Mouse (Mus musculus): ENCODE results near the gene Neurog3. TPM values are rescaled to one million over a fixed set of nuclear protein-coding genes. Genes with fewer than 3 reads are reported as not detected.

Neurog3 gene
- polyA plus RNA-seq, 1 experiment from 2014 or later, result not detected

DNA sequence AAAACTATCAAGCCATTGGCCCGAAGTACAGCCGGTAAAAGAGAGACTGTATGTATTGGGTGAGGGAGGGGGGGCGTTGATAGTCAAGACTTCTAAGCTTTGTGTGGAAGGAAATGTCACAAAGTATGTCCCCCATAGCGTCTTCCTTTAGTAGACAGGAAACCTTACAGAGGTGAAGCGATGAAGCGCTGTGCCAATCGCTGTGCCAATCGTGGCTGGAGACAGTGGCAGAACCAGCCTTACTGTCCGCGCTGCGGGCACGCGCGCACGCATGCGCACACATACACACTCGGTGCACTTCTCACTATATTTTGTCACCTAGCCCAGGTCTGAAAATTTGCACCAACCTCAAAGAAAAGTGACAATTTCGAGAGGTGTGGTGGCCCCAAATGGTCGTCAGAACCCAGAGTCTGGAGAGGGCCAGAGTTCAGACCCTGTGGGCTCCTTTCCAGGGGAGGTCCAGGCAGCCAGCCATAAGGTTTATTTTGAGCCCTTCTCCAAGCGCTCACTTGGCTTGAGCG, 5.1 kb upstream of the Neurog3 start:
- DNase-seq (ENCODE audit: low spot score) (no peak), ATAC-seq (ENCODE audit: low read depth) (no peak)
- H3K9me3 ChIP-seq (ENCODE audit: control insufficient read depth, low read length), result 0 out of 2 replicates have a peak, but pooled peaks cover 4% of the 10 kb centered on the region
- 37% methylated on average over 21 of the region's 21 CpGs for WGBS
- no peaks in the 10 kb centered on the region for H3K36me3 ChIP-seq (ENCODE audit: control insufficient read depth, insufficient read depth, low read length)
- no peaks in the 10 kb centered on the region for H3K4me1 ChIP-seq (ENCODE audit: control insufficient read depth, insufficient read depth, low read length)
- no peak overlapping the region for H3K9ac ChIP-seq (ENCODE audit: low read depth, low read length)
- H3K27ac ChIP-seq (replicated peaks; ENCODE audit: low read depth, low read length), result no peak overlapping the region
- H3K4me3 ChIP-seq (ENCODE audit: low read depth, low read length), result no peak overlapping the region
- no peak overlapping the region for H3K4me2 ChIP-seq (ENCODE audit: low read depth, low read length)
- peaks cover 65% of the 10 kb centered on the region for H3K27me3 ChIP-seq (replicated peaks; ENCODE audit: control insufficient read depth, insufficient read depth, low read length)

DNA sequence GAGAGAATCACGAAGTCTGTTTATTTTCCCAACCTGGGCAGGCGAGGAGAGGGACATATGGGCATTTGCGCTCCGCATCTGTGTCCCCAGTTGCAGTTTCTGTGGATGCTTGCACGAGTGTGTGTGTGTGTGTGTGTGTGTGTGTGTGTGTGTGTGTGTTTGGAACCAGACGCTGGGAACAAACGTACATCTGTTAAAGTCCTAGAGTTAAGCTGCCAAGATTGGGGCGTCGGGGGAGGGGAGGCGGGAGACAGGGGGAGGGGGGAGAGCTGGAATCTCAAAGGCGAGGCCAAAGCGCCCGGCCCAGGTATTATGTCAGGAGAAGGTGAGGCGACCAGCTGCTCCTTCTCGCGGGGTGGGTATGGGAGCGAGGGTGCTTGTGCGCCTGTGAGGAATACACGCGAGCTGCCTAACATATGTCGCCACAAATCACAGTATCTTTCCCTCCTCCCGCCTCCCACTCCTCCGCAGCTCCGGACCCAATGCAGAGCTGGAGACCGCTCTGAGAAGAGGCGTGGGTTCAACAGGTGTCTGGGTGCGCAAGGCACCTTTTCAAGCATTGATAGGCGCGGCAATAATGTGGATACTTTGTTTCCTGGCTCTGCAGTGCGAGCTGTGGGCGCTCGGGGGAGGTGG, 4.5 kb upstream of the Neurog3 start:
- Histone ChIP-seq H3K4me1 (ENCODE audit: control insufficient read depth, insufficient read depth, low read length) (no peaks in the 10 kb centered on the region), H3K27me3 (replicated peaks; ENCODE audit: control insufficient read depth, insufficient read depth, low read length) (peaks cover 71% of the 10 kb centered on the region), H3K9me3 (ENCODE audit: control insufficient read depth, low read length) (0 out of 2 replicates have a peak, but pooled peaks cover 4% of the 10 kb centered on the region), H3K27ac (replicated peaks; ENCODE audit: low read depth, low read length) (no peak overlapping the region), H3K36me3 (ENCODE audit: control insufficient read depth, insufficient read depth, low read length) (no peaks in the 10 kb centered on the region), H3K9ac (ENCODE audit: low read depth, low read length) (no peak overlapping the region), H3K4me3 (ENCODE audit: low read depth, low read length) (no peak overlapping the region), H3K4me2 (ENCODE audit: low read depth, low read length) (no peak overlapping the region)
- 3% methylated on average over 26 of the region's 32 CpGs for WGBS
- DNase-seq (ENCODE audit: low spot score) (no peak), ATAC-seq (ENCODE audit: low read depth) (no peak)

GRCm38 (mm10) chr10:62135696-62136470, 3.0 kb downstream of the Neurog3 start:
- Histone ChIP-seq H3K4me3 (ENCODE audit: low read depth, low read length) (no peak overlapping the region), H3K9ac (ENCODE audit: low read depth, low read length) (no peak overlapping the region), H3K4me1 (ENCODE audit: control insufficient read depth, insufficient read depth, low read length) (no peaks in the 10 kb centered on the region), H3K27me3 (replicated peaks; ENCODE audit: control insufficient read depth, insufficient read depth, low read length) (peaks cover 75% of the 10 kb centered on the region), H3K36me3 (ENCODE audit: control insufficient read depth, insufficient read depth, low read length) (no peaks in the 10 kb centered on the region), H3K9me3 (ENCODE audit: control insufficient read depth, low read length) (no peaks in the 10 kb centered on the region), H3K4me2 (ENCODE audit: low read depth, low read length) (no peak overlapping the region), H3K27ac (replicated peaks; ENCODE audit: low read depth, low read length) (no peak overlapping the region)
- DNase-seq (ENCODE audit: low spot score) (no peak), ATAC-seq (ENCODE audit: low read depth) (no peak)
- WGBS, result 3% methylated on average over 7 of the region's 8 CpGs

GRCm38 (mm10) chr10:62137150-62137549, 4.3 kb downstream of the Neurog3 start:
- ATAC-seq (ENCODE audit: low read depth) (no peak), DNase-seq (ENCODE audit: low spot score) (no peak)
- H3K4me1 ChIP-seq (ENCODE audit: control insufficient read depth, insufficient read depth, low read length), result no peaks in the 10 kb centered on the region
- no peak overlapping the region for H3K4me3 ChIP-seq (ENCODE audit: low read depth, low read length)
- H3K36me3 ChIP-seq (ENCODE audit: control insufficient read depth, insufficient read depth, low read length), result no peaks in the 10 kb centered on the region
- WGBS, result 21% methylated on average over 4 of the region's 4 CpGs
- H3K9me3 ChIP-seq (ENCODE audit: control insufficient read depth, low read length), result no peaks in the 10 kb centered on the region
- H3K27me3 ChIP-seq (replicated peaks; ENCODE audit: control insufficient read depth, insufficient read depth, low read length), result peaks cover 63% of the 10 kb centered on the region
- H3K9ac ChIP-seq (ENCODE audit: low read depth, low read length), result no peak overlapping the region
- H3K27ac ChIP-seq (replicated peaks; ENCODE audit: low read depth, low read length), result no peak overlapping the region
- no peak overlapping the region for H3K4me2 ChIP-seq (ENCODE audit: low read depth, low read length)

DNA sequence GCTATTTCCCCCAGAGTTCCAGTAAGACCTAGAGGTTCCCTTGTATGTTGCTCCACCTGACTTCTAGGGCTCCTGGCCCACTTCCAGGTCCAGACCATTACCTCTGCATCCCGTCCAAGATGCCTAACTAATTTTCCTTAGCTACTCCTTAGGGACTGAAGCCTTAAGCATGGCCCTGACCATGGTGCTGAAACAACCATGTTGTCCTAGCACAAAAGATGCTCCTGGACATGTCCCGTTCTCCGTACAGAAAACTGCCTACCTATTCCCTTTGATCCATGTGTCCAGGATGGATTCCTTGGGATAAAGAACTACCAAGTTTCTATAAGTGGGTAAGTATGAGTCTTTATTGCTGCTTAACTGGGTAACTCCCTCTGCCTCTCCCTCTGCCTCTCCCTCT, 5.2 kb downstream of the Neurog3 start:
- Histone ChIP-seq H3K4me3 (ENCODE audit: low read depth, low read length) (no peak overlapping the region), H3K9me3 (ENCODE audit: control insufficient read depth, low read length) (no peaks in the 10 kb centered on the region), H3K27ac (replicated peaks; ENCODE audit: low read depth, low read length) (no peak overlapping the region), H3K9ac (ENCODE audit: low read depth, low read length) (no peak overlapping the region), H3K4me1 (ENCODE audit: control insufficient read depth, insufficient read depth, low read length) (no peaks in the 10 kb centered on the region), H3K4me2 (ENCODE audit: low read depth, low read length) (no peak overlapping the region), H3K36me3 (ENCODE audit: control insufficient read depth, insufficient read depth, low read length) (no peaks in the 10 kb centered on the region), H3K27me3 (replicated peaks; ENCODE audit: control insufficient read depth, insufficient read depth, low read length) (peaks cover 54% of the 10 kb centered on the region)
- DNase-seq (ENCODE audit: low spot score), result peak; percentile 70
- ATAC-seq (ENCODE audit: low read depth), result no peak
- 11% methylated on average over 3 of the region's 3 CpGs for WGBS

GRCm38 (mm10) chr10:62143820-62144219, 10.9 kb downstream of the Neurog3 start, which contains the start of gene Fam241b:
Gene Fam241b, minus strand, starts transcription at chr10:62143920.
- no peaks in the 10 kb centered on the region for H3K9me3 ChIP-seq (ENCODE audit: control insufficient read depth, low read length)
- no peaks in the 10 kb centered on the region; the same call in 1 of the 2 replicates for H3K27me3 ChIP-seq (replicated peaks; ENCODE audit: control insufficient read depth, insufficient read depth, low read length)
- H3K4me1 ChIP-seq (ENCODE audit: control insufficient read depth, insufficient read depth, low read length), result no peaks in the 10 kb centered on the region
- H3K27ac ChIP-seq (replicated peaks; ENCODE audit: low read depth, low read length), result no peak within 1 kb of the TSS
- H3K36me3 ChIP-seq (ENCODE audit: control insufficient read depth, insufficient read depth, low read length), result no peaks in the 10 kb centered on the region
- DNase-seq (ENCODE audit: low spot score) (no peak), ATAC-seq (ENCODE audit: low read depth) (no peak)
- no peak within 1 kb of the TSS for H3K4me2 ChIP-seq (ENCODE audit: low read depth, low read length)
- no peak within 1 kb of the TSS for H3K4me3 ChIP-seq (ENCODE audit: low read depth, low read length)
- 53% methylated on average over 8 of the region's 8 CpGs for WGBS
- H3K9ac ChIP-seq (ENCODE audit: low read depth, low read length), result no peak within 1 kb of the TSS

GRCm38 (mm10) chr10:62145957-62146356, 13.1 kb downstream of the Neurog3 start:
- H3K9ac ChIP-seq (ENCODE audit: low read depth, low read length), result no peak overlapping the region
- H3K4me3 ChIP-seq (ENCODE audit: low read depth, low read length), result no peak overlapping the region
- 69% methylated on average over 5 of the region's 5 CpGs for WGBS
- no peak for DNase-seq (ENCODE audit: low spot score)
- no peaks in the 10 kb centered on the region for H3K9me3 ChIP-seq (ENCODE audit: control insufficient read depth, low read length)
- no peaks in the 10 kb centered on the region for H3K27me3 ChIP-seq (replicated peaks; ENCODE audit: control insufficient read depth, insufficient read depth, low read length)
- no peaks in the 10 kb centered on the region for H3K4me1 ChIP-seq (ENCODE audit: control insufficient read depth, insufficient read depth, low read length)
- no peaks in the 10 kb centered on the region for H3K36me3 ChIP-seq (ENCODE audit: control insufficient read depth, insufficient read depth, low read length)
- ATAC-seq (ENCODE audit: low read depth), result no peak
- no peak overlapping the region for H3K4me2 ChIP-seq (ENCODE audit: low read depth, low read length)
- H3K27ac ChIP-seq (replicated peaks; ENCODE audit: low read depth, low read length), result no peak overlapping the region

DNA sequence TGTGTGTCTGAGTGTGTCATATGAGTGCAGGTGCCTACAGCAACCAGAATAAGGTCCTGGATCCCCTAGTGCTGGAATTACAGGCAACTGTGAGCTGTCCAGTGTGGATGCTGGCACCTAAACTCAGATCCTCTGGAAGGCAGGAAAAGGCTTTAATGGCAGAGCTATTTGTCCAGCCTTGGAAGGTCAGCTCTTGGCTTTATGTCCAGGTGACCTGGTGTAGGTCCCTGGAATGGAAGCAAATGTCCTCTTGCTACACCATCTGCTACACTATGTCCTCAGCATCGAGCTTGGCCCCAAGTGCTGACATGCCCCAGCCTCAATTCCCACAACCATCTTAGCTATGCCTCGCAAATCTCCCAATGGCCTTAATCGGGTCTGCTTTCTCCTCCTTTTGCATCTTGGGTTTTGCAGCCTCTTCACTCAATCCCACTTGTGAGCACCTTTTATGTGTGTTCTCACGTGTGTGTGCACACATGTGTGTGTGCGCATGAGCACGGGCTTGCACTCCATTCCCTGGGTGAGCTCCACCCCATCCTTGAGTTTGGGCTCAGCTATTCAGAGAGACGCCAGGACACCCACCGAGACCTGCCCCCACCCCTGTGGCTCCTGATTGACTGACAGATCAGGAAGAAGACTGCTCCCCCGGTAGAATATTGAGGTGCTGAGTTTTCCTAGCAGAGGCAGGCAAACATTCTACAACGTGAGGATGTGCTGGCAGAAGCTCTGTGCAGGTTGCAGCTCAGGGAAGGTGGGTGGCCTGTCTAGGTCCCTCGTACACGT, 14.8 kb downstream of the Neurog3 start:
- 50% methylated on average over 12 of the region's 12 CpGs for WGBS
- no peaks in the 10 kb centered on the region for H3K36me3 ChIP-seq (ENCODE audit: control insufficient read depth, insufficient read depth, low read length)
- no peak overlapping the region for H3K4me3 ChIP-seq (ENCODE audit: low read depth, low read length)
- H3K4me1 ChIP-seq (ENCODE audit: control insufficient read depth, insufficient read depth, low read length), result no peaks in the 10 kb centered on the region
- no peak for DNase-seq (ENCODE audit: low spot score)
- H3K27me3 ChIP-seq (replicated peaks; ENCODE audit: control insufficient read depth, insufficient read depth, low read length), result no peaks in the 10 kb centered on the region
- no peaks in the 10 kb centered on the region for H3K9me3 ChIP-seq (ENCODE audit: control insufficient read depth, low read length)
- no peak overlapping the region for H3K4me2 ChIP-seq (ENCODE audit: low read depth, low read length)
- no peak overlapping the region for H3K27ac ChIP-seq (replicated peaks; ENCODE audit: low read depth, low read length)
- no peak for ATAC-seq (ENCODE audit: low read depth)
- no peak overlapping the region for H3K9ac ChIP-seq (ENCODE audit: low read depth, low read length)

Data from embryonic facial prominence, embryonic 14.5 days (tissue).